Mouse (Mus musculus) testis, adult 2 months (tissue): ENCODE data around the gene Fam50b.

Source experiments
- CTCF ChIP-seq: fragments of 200-500 bp; IDR thresholded peaks from 2 replicates; pipeline ENCODE4 v1.5.1; 2012; ENCODE audit warnings: low read depth, mild to moderate bottlenecking, inconsistent platforms, low read length, moderate library complexity; ENCODE audit not compliant: control insufficient read depth, insufficient read depth, insufficient replicate concordance
- POLR2A ChIP-seq: fragments of 200-500 bp; IDR thresholded peaks from 2 replicates; pipeline ENCODE4 v1.6.1; 2012; ENCODE audit warnings: low read depth, mild to moderate bottlenecking, inconsistent platforms, low read length, moderate library complexity; ENCODE audit not compliant: control insufficient read depth

DNA sequence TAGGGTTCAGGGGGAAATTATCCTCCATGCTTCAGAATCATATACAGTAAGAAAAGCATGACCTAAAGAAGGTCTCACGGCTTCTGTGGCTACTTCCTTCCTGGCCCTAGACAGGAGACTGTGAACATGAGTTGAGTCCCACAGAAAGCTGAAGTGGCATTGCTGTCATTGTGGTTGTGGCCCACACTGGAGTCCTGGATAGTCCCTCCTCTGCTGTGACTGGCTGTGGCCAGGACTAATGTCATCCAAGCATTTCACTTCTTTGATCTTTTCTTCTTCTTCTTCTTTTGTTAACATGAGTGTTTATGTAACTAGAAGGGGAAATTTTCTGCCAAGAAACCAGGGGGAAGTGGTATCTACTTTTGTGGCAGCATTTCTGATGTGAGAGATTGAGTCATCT, 43.6 kb upstream of the Fam50b start:
- TF ChIP-seq POLR2A (no peak), CTCF (no peak)
